Mouse (Mus musculus) hindbrain, embryonic 13.5 days (tissue): ENCODE results near the gene Ptprs. TPM values are rescaled to one million over a fixed set of nuclear protein-coding genes. Genes with fewer than 3 reads are reported as not detected.

Experiments used
- ATAC-seq: fragments of 200-750 bp; cut with Nextera tagmentation; 2 replicates; pipeline ENCODE4 v1.8.0; 2017; ENCODE audit warnings: moderate TSS enrichment; ENCODE audit not compliant: low FRiP score
- H3K27ac ChIP-seq: fragments of 300-500 bp; sonication (generic); 2 replicates; pipeline ENCODE4 v1.5.1; 2015; ENCODE audit warnings: inconsistent platforms, mild to moderate bottlenecking, moderate library complexity
- H3K27me3 ChIP-seq: fragments of 300-500 bp; sonication (generic); 2 replicates; pipeline ENCODE4 v1.6.1; 2015; ENCODE audit warnings: mild to moderate bottlenecking, inconsistent platforms
- H3K36me3 ChIP-seq: fragments of 300-500 bp; sonication (generic); 2 replicates; pipeline ENCODE4 v1.6.1; 2015; ENCODE audit warnings: mild to moderate bottlenecking, inconsistent platforms
- H3K4me1 ChIP-seq: fragments of 300-500 bp; sonication (generic); replicated peaks from 2 replicates; pipeline ENCODE4 v1.6.1; 2015; ENCODE audit warnings: inconsistent platforms
- H3K4me2 ChIP-seq: fragments of 300-500 bp; sonication (generic); 2 replicates; pipeline ENCODE4 v1.6.1; 2015; ENCODE audit warnings: inconsistent platforms, mild to moderate bottlenecking, moderate library complexity
- H3K4me3 ChIP-seq: fragments of 300-500 bp; sonication (generic); 2 replicates; pipeline ENCODE4 v1.5.1; 2015; ENCODE audit warnings: mild to moderate bottlenecking, inconsistent platforms
- H3K9ac ChIP-seq: fragments of 300-500 bp; sonication (generic); 2 replicates; pipeline ENCODE4 v1.6.1; 2015; ENCODE audit warnings: mild to moderate bottlenecking, inconsistent platforms
- H3K9me3 ChIP-seq: fragments of 300-500 bp; sonication (generic); 2 replicates; pipeline ENCODE4 v1.6.1; 2016; ENCODE audit warnings: inconsistent platforms
- WGBS: fragments of 180-500 bp; shearing (Covaris S2); methylation state at CpG from one replicate; pipeline ENCODE4 v1.1.7; 2015; 5-methylcytosine and 5-hydroxymethylcytosine counted together
- polyA plus RNA-seq: library from polyadenylated mRNA; unstranded; fragments of >200 nt; fragmentation: Nextera tagmentation; extraction: Ambion mirVana; gene quantifications from 2 replicates; pipeline ENCODE4 v1.2.1, GENCODE M21; 2015

The Ptprs gene
- polyA plus RNA-seq = 273 TPM in 2 replicates

- WGBS = 1% methylated on average over 27 of the region's 27 CpGs
- Histone ChIP-seq H3K36me3 (no peaks in the 10 kb centered on the region), H3K9me3 (no peaks in the 10 kb centered on the region), H3K27me3 (no peaks in the 10 kb centered on the region), H3K9ac (peak within 1 kb of the TSS; percentile 99), H3K4me1 (peaks cover 37% of the 10 kb centered on the region), H3K4me2 (peak within 1 kb of the TSS; percentile 99), H3K4me3 (peak within 1 kb of the TSS; percentile 90), H3K27ac (peak within 1 kb of the TSS; percentile 99)
- peak; percentile 83 for ATAC-seq
Observed at GRCm38 (mm10) chr17:56476402-56476752, at the start of gene Ptprs. Gene Ptprs, minus strand, starts transcription at chr17:56476483.

- no peaks in the 10 kb centered on the region for H3K9me3 ChIP-seq
- no peaks in the 10 kb centered on the region for H3K27me3 ChIP-seq
- H3K4me3 ChIP-seq = no peak overlapping the region
- 75% methylated on average over 4 of the region's 4 CpGs for WGBS
- ATAC-seq = no peak
- no peaks in the 10 kb centered on the region for H3K4me1 ChIP-seq
- H3K36me3 ChIP-seq = no peaks in the 10 kb centered on the region
- H3K27ac ChIP-seq = no peak overlapping the region
- H3K4me2 ChIP-seq = no peak overlapping the region
- H3K9ac ChIP-seq = no peak overlapping the region
Observed at GRCm38 (mm10) chr17:56524943-56525342, 48.7 kb upstream of the Ptprs start.

- 57% methylated on average over 1 of the region's 1 CpGs for WGBS
- no peak overlapping the region for H3K27ac ChIP-seq
- H3K27me3 ChIP-seq = no peaks in the 10 kb centered on the region
- no peak for ATAC-seq
- no peaks in the 10 kb centered on the region for H3K36me3 ChIP-seq
- no peak overlapping the region for H3K9ac ChIP-seq
- no peaks in the 10 kb centered on the region for H3K4me1 ChIP-seq
- H3K4me3 ChIP-seq = no peak overlapping the region
- no peak overlapping the region for H3K4me2 ChIP-seq
- H3K9me3 ChIP-seq = no peaks in the 10 kb centered on the region
Observed at GRCm38 (mm10) chr17:56522744-56523143, 46.5 kb upstream of the Ptprs start.

GRCm38 (mm10) chr17:56515690-56516410 is 39.6 kb upstream of the Ptprs start:
- Histone ChIP-seq H3K27me3 (peaks cover 38% of the 10 kb centered on the region), H3K4me1 (peaks cover 27% of the 10 kb centered on the region), H3K4me3 (no peak overlapping the region), H3K27ac (peak overlapping the region; percentile 62), H3K9me3 (no peaks in the 10 kb centered on the region; the same call in 1 of the 2 replicates), H3K36me3 (no peaks in the 10 kb centered on the region), H3K4me2 (peak overlapping the region; percentile 36), H3K9ac (peak overlapping the region; percentile 29; the same call in 1 of the 2 replicates)
- peak; percentile 68 for ATAC-seq
- 11% methylated on average over 13 of the region's 13 CpGs for WGBS

GRCm38 (mm10) chr17:56514916-56515315 is 38.6 kb upstream of the Ptprs start:
- peak overlapping the region; percentile 29; the same call in 1 of the 2 replicates for H3K9ac ChIP-seq
- peaks cover 34% of the 10 kb centered on the region for H3K4me1 ChIP-seq
- H3K27ac ChIP-seq = no peak overlapping the region
- 44% methylated on average over 12 of the region's 12 CpGs for WGBS
- H3K9me3 ChIP-seq = no peaks in the 10 kb centered on the region; the same call in 1 of the 2 replicates
- peaks cover 47% of the 10 kb centered on the region for H3K27me3 ChIP-seq
- no peaks in the 10 kb centered on the region for H3K36me3 ChIP-seq
- H3K4me3 ChIP-seq = no peak overlapping the region
- no peak overlapping the region for H3K4me2 ChIP-seq
- no peak for ATAC-seq

- no peaks in the 10 kb centered on the region for H3K36me3 ChIP-seq
- peaks cover 38% of the 10 kb centered on the region for H3K4me1 ChIP-seq
- no peak for ATAC-seq
- peaks cover 51% of the 10 kb centered on the region for H3K27me3 ChIP-seq
- H3K4me3 ChIP-seq = no peak overlapping the region
- no peaks in the 10 kb centered on the region; the same call in 1 of the 2 replicates for H3K9me3 ChIP-seq
- H3K9ac ChIP-seq = no peak overlapping the region
- no peak overlapping the region for H3K4me2 ChIP-seq
- no peak overlapping the region for H3K27ac ChIP-seq
Observed at GRCm38 (mm10) chr17:56514330-56514729, 38.0 kb upstream of the Ptprs start.

GRCm38 (mm10) chr17:56512310-56512709 is 36.0 kb upstream of the Ptprs start, which contains the start of gene Znrf4:
Gene Znrf4, minus strand, starts transcription at chr17:56512431.
- no peak for ATAC-seq
- Histone ChIP-seq H3K4me2 (peak within 1 kb of the TSS; percentile 46), H3K4me1 (peaks cover 56% of the 10 kb centered on the region)

GRCm38 (mm10) chr17:56511707-56512090 is 35.4 kb upstream of the Ptprs start:
- ATAC-seq = no peak

More at GRCm38 (mm10) chr17:56512310-56512709, 36.0 kb upstream of the Ptprs start, which contains the start of gene Znrf4:
- Histone ChIP-seq H3K36me3 (no peaks in the 10 kb centered on the region), H3K4me3 (peak within 1 kb of the TSS; percentile 22), H3K9ac (peak within 1 kb of the TSS; percentile 49), H3K27ac (no peak within 1 kb of the TSS), H3K27me3 (peaks cover 55% of the 10 kb centered on the region), H3K9me3 (no peaks in the 10 kb centered on the region; the same call in 1 of the 2 replicates)
- 60% methylated on average over 22 of the region's 22 CpGs for WGBS

GRCm38 (mm10) chr17:56510970-56511706 is 34.9 kb upstream of the Ptprs start:
- ATAC-seq = no peak
- Histone ChIP-seq H3K4me1 (peaks cover 64% of the 10 kb centered on the region), H3K9me3 (no peaks in the 10 kb centered on the region), H3K4me2 (peak overlapping the region; percentile 46), H3K9ac (peak overlapping the region; percentile 49), H3K36me3 (no peaks in the 10 kb centered on the region), H3K27ac (no peak overlapping the region), H3K4me3 (peak overlapping the region; percentile 22), H3K27me3 (peaks cover 55% of the 10 kb centered on the region)
- WGBS = 6% methylated on average over 60 of the region's 60 CpGs

More at GRCm38 (mm10) chr17:56511707-56512090, 35.4 kb upstream of the Ptprs start:
- peak overlapping the region; percentile 49 for H3K9ac ChIP-seq
- H3K36me3 ChIP-seq = no peaks in the 10 kb centered on the region
- H3K27ac ChIP-seq = no peak overlapping the region
- H3K4me1 ChIP-seq = peaks cover 62% of the 10 kb centered on the region
- H3K4me2 ChIP-seq = peak overlapping the region; percentile 46
- 19% methylated on average over 29 of the region's 29 CpGs for WGBS
- H3K4me3 ChIP-seq = peak overlapping the region; percentile 22
- H3K9me3 ChIP-seq = no peaks in the 10 kb centered on the region; the same call in 1 of the 2 replicates
- peaks cover 55% of the 10 kb centered on the region for H3K27me3 ChIP-seq

GRCm38 (mm10) chr17:56510473-56510969 is 34.2 kb upstream of the Ptprs start:
- WGBS = 27% methylated on average over 27 of the region's 27 CpGs
- no peaks in the 10 kb centered on the region for H3K9me3 ChIP-seq
- H3K4me2 ChIP-seq = peak overlapping the region; percentile 46; the same call in 1 of the 2 replicates
- peak overlapping the region; percentile 49; the same call in 1 of the 2 replicates for H3K9ac ChIP-seq
- no peak for ATAC-seq
- H3K27me3 ChIP-seq = peaks cover 55% of the 10 kb centered on the region
- peak overlapping the region; percentile 55 for H3K27ac ChIP-seq
- H3K4me3 ChIP-seq = peak overlapping the region; percentile 22; the same call in 1 of the 2 replicates
- no peaks in the 10 kb centered on the region for H3K36me3 ChIP-seq
- H3K4me1 ChIP-seq = peaks cover 64% of the 10 kb centered on the region

GRCm38 (mm10) chr17:56509707-56510472 is 33.6 kb upstream of the Ptprs start:
- Histone ChIP-seq H3K4me1 (peaks cover 63% of the 10 kb centered on the region), H3K9me3 (no peaks in the 10 kb centered on the region), H3K9ac (no peak overlapping the region), H3K4me3 (no peak overlapping the region), H3K27ac (peak overlapping the region; percentile 69), H3K4me2 (peak overlapping the region; percentile 13; the same call in 1 of the 2 replicates), H3K27me3 (peaks cover 53% of the 10 kb centered on the region), H3K36me3 (no peaks in the 10 kb centered on the region)
- 5% methylated on average over 30 of the region's 37 CpGs for WGBS
- ATAC-seq = peak; percentile 25
